Mouse (Mus musculus): ENCODE results near the gene Tnfaip3. TPM values are rescaled to one million over a fixed set of nuclear protein-coding genes. Genes with fewer than 3 reads are reported as not detected.

Tnfaip3 gene
- 1.8 TPM for polyA plus RNA-seq (2014; fragmentation: Illumina TruSeq; extraction: RNeasy Lipid Tissue Mini Kit (QIAGEN cat#74804); ENCODE audit: low read depth, low replicate concordance)

GRCm38 (mm10) chr10:19015257-19015862 lies at the start of gene Tnfaip3:
Gene Tnfaip3, minus strand, starts transcription at chr10:19015657.

Other genes starting within 250 kb of the Tnfaip3 start
- gene Gm4922, start 228.9 kb downstream of the Tnfaip3 start, polyA plus RNA-seq (2014; fragmentation: Illumina TruSeq; extraction: RNeasy Lipid Tissue Mini Kit (QIAGEN cat#74804); ENCODE audit: low read depth, low replicate concordance) = not detected
- gene Perp, start 170.6 kb downstream of the Tnfaip3 start, polyA plus RNA-seq (2014; fragmentation: Illumina TruSeq; extraction: RNeasy Lipid Tissue Mini Kit (QIAGEN cat#74804); ENCODE audit: low read depth, low replicate concordance) = 137 TPM

Measured in heart, adult 10 weeks (tissue).